Mouse (Mus musculus): Measurements from ENCODE around the gene Gpr22.

The Gpr22 gene

DNA sequence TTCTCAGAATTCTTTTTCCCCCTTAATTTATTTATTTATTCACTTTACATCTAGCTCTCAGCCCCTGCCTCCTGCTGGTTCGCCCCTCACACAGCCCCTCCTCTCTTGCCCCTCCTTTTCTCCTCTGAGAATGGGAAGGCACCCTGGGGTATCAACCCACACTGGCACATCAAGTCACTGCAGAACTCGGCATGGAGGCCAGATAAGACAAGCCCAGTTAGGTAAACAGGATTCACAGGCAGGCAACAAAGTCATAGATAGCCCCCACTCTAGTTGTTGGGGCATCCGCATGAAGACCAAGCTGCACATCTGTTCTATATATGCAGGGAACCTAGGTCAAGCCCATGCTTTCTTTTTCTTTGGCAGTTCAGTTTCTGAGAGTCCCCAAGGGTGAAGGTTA, 46.6 kb downstream of the Gpr22 start:
- DNase-seq (ENCODE audit: low read depth, low spot score) = no peak

DNA sequence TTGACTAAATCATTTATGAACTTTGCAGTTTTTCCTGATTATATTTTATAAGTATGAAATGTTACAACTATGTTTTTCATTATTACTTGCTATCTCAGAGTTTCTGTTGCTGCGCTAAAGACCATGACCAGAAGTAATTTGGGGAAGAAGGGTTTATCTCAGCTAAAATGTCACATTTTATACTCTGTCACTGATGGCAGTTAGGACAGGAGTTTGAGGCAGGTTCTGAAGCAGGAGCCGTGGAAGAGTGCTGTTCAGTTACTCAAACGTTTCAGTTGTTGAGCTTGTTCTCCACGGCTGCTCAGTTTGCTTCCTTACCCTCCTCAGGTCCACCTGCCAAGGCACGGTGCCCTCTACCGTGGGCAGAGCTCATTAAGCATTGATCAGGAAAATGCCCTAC, 47.7 kb downstream of the Gpr22 start:
- DNase-seq (ENCODE audit: low read depth, low spot score) = no peak

Data from 3T3-L1 (cell line).